Mouse (Mus musculus): ENCODE data around the gene Fam217a. TPM values are rescaled to one million over a fixed set of nuclear protein-coding genes. Genes with fewer than 3 reads are reported as not detected.
"Not testable (repeated sequence)": the region's sequence is repeated elsewhere in the genome, so short reads cannot be mapped to it uniquely, and the experiment has no call there.

The Fam217a gene
- polyA plus RNA-seq (2015; fragmentation: Nextera tagmentation; extraction: Ambion mirVana): 0.54 and 0.59 TPM in 2 replicates

- H3K27ac ChIP-seq (ENCODE audit: low read depth, low read length): no peak within 1 kb of the TSS
- H3K27me3 ChIP-seq (replicated peaks; ENCODE audit: control insufficient read depth, insufficient read depth, low read length): no peaks in the 10 kb centered on the region
- H3K4me1 ChIP-seq (replicated peaks; ENCODE audit: control insufficient read depth, insufficient read depth, low read length): no peaks in the 10 kb centered on the region
- H3K4me2 ChIP-seq (replicated peaks; ENCODE audit: low read depth): no peak within 1 kb of the TSS
- no peak within 1 kb of the TSS for H3K4me3 ChIP-seq (ENCODE audit: low read depth, low read length)
- H3K9me3 ChIP-seq (ENCODE audit: control insufficient read depth): no peaks in the 10 kb centered on the region
- no peaks in the 10 kb centered on the region for H3K36me3 ChIP-seq (ENCODE audit: control insufficient read depth, insufficient read depth)
- 81% methylated on average over 4 of the region's 4 CpGs for WGBS
- no peak for ATAC-seq
- TF ChIP-seq CTCF (IDR thresholded peaks at IDR 0.05; ENCODE audit: low read depth): no peak
- no peak within 1 kb of the TSS for H3K9ac ChIP-seq (ENCODE audit: low read depth, low read length)
Observed at GRCm38 (mm10) chr13:34924210-34924609, at the start of gene Fam217a, which contains the start of gene 4933417A18Rik. TSS of gene Fam217a (minus strand) at chr13:34924310. TSS of gene 4933417A18Rik (plus strand) at chr13:34924409.

GRCm38 (mm10) chr13:34973770-34974169 is 49.7 kb upstream of the Fam217a start:
- no peaks in the 10 kb centered on the region for H3K27me3 ChIP-seq (replicated peaks; ENCODE audit: control insufficient read depth, insufficient read depth, low read length)
- H3K4me2 ChIP-seq (replicated peaks; ENCODE audit: low read depth): no peak overlapping the region
- WGBS: 29% methylated on average over 1 of the region's 1 CpGs
- no peaks in the 10 kb centered on the region for H3K4me1 ChIP-seq (replicated peaks; ENCODE audit: control insufficient read depth, insufficient read depth, low read length)
- no peak overlapping the region for H3K27ac ChIP-seq (ENCODE audit: low read depth, low read length)
- H3K4me3 ChIP-seq (ENCODE audit: low read depth, low read length): no peak overlapping the region
- no peaks in the 10 kb centered on the region for H3K9me3 ChIP-seq (ENCODE audit: control insufficient read depth)
- ATAC-seq: no peak
- H3K9ac ChIP-seq (ENCODE audit: low read depth, low read length): no peak overlapping the region
- TF ChIP-seq CTCF (IDR thresholded peaks at IDR 0.05; ENCODE audit: low read depth): peak; percentile 50
- H3K36me3 ChIP-seq (ENCODE audit: control insufficient read depth, insufficient read depth): peaks cover 21% of the 10 kb centered on the region

- Histone ChIP-seq H3K27ac (ENCODE audit: low read depth, low read length) (no peak overlapping the region), H3K4me2 (replicated peaks; ENCODE audit: low read depth) (no peak overlapping the region), H3K36me3 (ENCODE audit: control insufficient read depth, insufficient read depth) (peaks cover 15% of the 10 kb centered on the region), H3K27me3 (replicated peaks; ENCODE audit: control insufficient read depth, insufficient read depth, low read length) (no peaks in the 10 kb centered on the region), H3K9ac (ENCODE audit: low read depth, low read length) (no peak overlapping the region), H3K4me1 (replicated peaks; ENCODE audit: control insufficient read depth, insufficient read depth, low read length) (no peaks in the 10 kb centered on the region), H3K4me3 (ENCODE audit: low read depth, low read length) (no peak overlapping the region), H3K9me3 (ENCODE audit: control insufficient read depth) (no peaks in the 10 kb centered on the region)
- ATAC-seq: no peak
- WGBS: 24% methylated on average over 1 of the region's 1 CpGs
- TF ChIP-seq CTCF (IDR thresholded peaks at IDR 0.05; ENCODE audit: low read depth): peak; percentile 82
Observed at GRCm38 (mm10) chr13:34973149-34973548, 49.0 kb upstream of the Fam217a start.

- H3K9me3 ChIP-seq (ENCODE audit: control insufficient read depth); H3K4me3 ChIP-seq (ENCODE audit: low read depth, low read length); H3K27ac ChIP-seq (ENCODE audit: low read depth, low read length); H3K4me2 ChIP-seq (replicated peaks; ENCODE audit: low read depth); H3K4me1 ChIP-seq (replicated peaks; ENCODE audit: control insufficient read depth, insufficient read depth, low read length); H3K36me3 ChIP-seq (ENCODE audit: control insufficient read depth, insufficient read depth); ATAC-seq; H3K27me3 ChIP-seq (replicated peaks; ENCODE audit: control insufficient read depth, insufficient read depth, low read length); H3K9ac ChIP-seq (ENCODE audit: low read depth, low read length): not testable (repeated sequence)
Observed at GRCm38 (mm10) chr13:34972456-34972855, 48.3 kb upstream of the Fam217a start.

GRCm38 (mm10) chr13:34965647-34966046 is 41.5 kb upstream of the Fam217a start:
- not testable (repeated sequence) for H3K4me1 ChIP-seq (replicated peaks; ENCODE audit: control insufficient read depth, insufficient read depth, low read length); H3K27ac ChIP-seq (ENCODE audit: low read depth, low read length); H3K9me3 ChIP-seq (ENCODE audit: control insufficient read depth); H3K4me3 ChIP-seq (ENCODE audit: low read depth, low read length); H3K27me3 ChIP-seq (replicated peaks; ENCODE audit: control insufficient read depth, insufficient read depth, low read length); H3K36me3 ChIP-seq (ENCODE audit: control insufficient read depth, insufficient read depth); H3K4me2 ChIP-seq (replicated peaks; ENCODE audit: low read depth); ATAC-seq; H3K9ac ChIP-seq (ENCODE audit: low read depth, low read length)
- 82% methylated on average over 9 of the region's 9 CpGs for whole genome bisulfite sequencing

- no peak for TF ChIP-seq CTCF (IDR thresholded peaks at IDR 0.05; ENCODE audit: low read depth)
- no peak overlapping the region for H3K9ac ChIP-seq (ENCODE audit: low read depth, low read length)
- peak overlapping the region; percentile 82 for H3K4me2 ChIP-seq (replicated peaks; ENCODE audit: low read depth)
- H3K36me3 ChIP-seq (ENCODE audit: control insufficient read depth, insufficient read depth): no peaks in the 10 kb centered on the region
- peak overlapping the region; percentile 48 for H3K4me3 ChIP-seq (ENCODE audit: low read depth, low read length)
- ATAC-seq: peak; percentile 72
- 7% methylated on average over 5 of the region's 5 CpGs for WGBS
- no peaks in the 10 kb centered on the region for H3K9me3 ChIP-seq (ENCODE audit: control insufficient read depth)
- no peak overlapping the region for H3K27ac ChIP-seq (ENCODE audit: low read depth, low read length)
- H3K4me1 ChIP-seq (replicated peaks; ENCODE audit: control insufficient read depth, insufficient read depth, low read length): no peaks in the 10 kb centered on the region
- H3K27me3 ChIP-seq (replicated peaks; ENCODE audit: control insufficient read depth, insufficient read depth, low read length): no peaks in the 10 kb centered on the region
Observed at GRCm38 (mm10) chr13:34964866-34965265, 40.8 kb upstream of the Fam217a start.

GRCm38 (mm10) chr13:34964419-34964818 is 40.3 kb upstream of the Fam217a start:
- H3K4me2 ChIP-seq (replicated peaks; ENCODE audit: low read depth): peak overlapping the region; percentile 82
- H3K4me1 ChIP-seq (replicated peaks; ENCODE audit: control insufficient read depth, insufficient read depth, low read length): no peaks in the 10 kb centered on the region
- peak overlapping the region; percentile 48 for H3K4me3 ChIP-seq (ENCODE audit: low read depth, low read length)
- no peaks in the 10 kb centered on the region for H3K36me3 ChIP-seq (ENCODE audit: control insufficient read depth, insufficient read depth)
- 3% methylated on average over 14 of the region's 14 CpGs for WGBS
- H3K27ac ChIP-seq (ENCODE audit: low read depth, low read length): no peak overlapping the region
- H3K9me3 ChIP-seq (ENCODE audit: control insufficient read depth): no peaks in the 10 kb centered on the region
- ATAC-seq: no peak
- no peak overlapping the region for H3K9ac ChIP-seq (ENCODE audit: low read depth, low read length)
- H3K27me3 ChIP-seq (replicated peaks; ENCODE audit: control insufficient read depth, insufficient read depth, low read length): no peaks in the 10 kb centered on the region
- TF ChIP-seq CTCF (IDR thresholded peaks at IDR 0.05; ENCODE audit: low read depth): no peak

Measured in intestine, postnatal 0 days (tissue).